In the genomic region with DNA sequence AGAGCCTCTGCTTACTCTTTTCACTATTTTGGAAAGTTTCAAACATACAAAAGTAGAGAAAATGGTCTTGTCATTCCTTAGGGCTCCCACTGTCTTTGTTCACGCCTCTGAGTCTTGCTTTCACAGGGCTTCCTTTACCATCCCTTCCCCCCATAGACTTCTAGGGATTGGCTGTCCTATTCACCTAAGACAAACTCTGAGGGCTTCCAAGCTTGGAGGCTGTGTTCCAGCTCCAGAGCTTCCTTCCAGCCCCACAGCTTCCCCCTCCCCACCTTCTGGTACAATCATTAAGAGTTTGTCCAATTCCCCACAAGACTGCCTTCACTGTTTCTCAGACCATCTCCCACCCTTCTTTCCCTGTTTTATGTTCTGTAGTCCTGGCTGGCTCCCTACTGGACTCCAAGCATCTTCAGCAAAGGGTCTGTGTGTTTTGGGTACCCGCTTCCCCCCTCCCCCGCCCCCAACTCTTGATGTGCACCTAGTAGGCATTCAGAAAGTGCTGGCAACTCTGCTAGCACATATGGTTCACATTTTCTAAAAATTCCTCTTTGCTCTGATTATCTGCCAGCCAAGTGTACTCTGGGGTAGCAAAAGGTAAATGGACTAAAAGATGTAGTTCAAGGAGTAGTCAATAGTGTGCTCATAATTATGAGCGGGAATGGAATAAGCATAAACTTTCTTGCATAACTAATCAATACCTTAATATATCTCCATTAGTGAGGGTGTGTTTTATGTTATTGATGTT, we compare ENCODE assay signal across 18 mouse cellular contexts.
A peak's percentile ranks its signal among the peaks of the same experiment; 100 is the strongest.
DNase-seq lines count a peak whose midpoint lies in the region; ATAC-seq and TF ChIP-seq lines count a peak whose summit lies in the region.
"Had no signal": no experiment of that assay in that cellular context is flagged by ENCODE, and none has a peak within 500 bp of the region (broad histone marks: within the 10 kb centered on the region; RNA-seq: fewer than 3 reads in every experiment).

No protein-coding gene starts in this region.

- H3K4me3 ChIP-seq in midbrain, embryonic 10.5 days, result no peak overlapping the region
- no peak overlapping the region for H3K4me3 ChIP-seq in midbrain, embryonic 16.5 days (ENCODE audit: low read depth, low read length)
- H3K4me3 ChIP-seq in embryonic facial prominence, embryonic 12.5 days, result no peak overlapping the region
- no peak overlapping the region for H3K4me3 ChIP-seq in limb, embryonic 14.5 days (replicated peaks; ENCODE audit: low read length)
- H3K4me3 ChIP-seq in liver, embryonic 12.5 days, result no peak overlapping the region
- no peak overlapping the region for H3K4me3 ChIP-seq in heart, embryonic 11.5 days (ENCODE audit: low read depth, low read length)
- H3K4me3 ChIP-seq in thymus, adult 2 months (ENCODE audit: control insufficient read depth, insufficient read depth, low read length), result no peak overlapping the region
- H3K4me3 ChIP-seq: heart, adult 2 months; heart, embryonic 15.5 days; liver, embryonic 15.5 days; midbrain, embryonic 12.5 days had no signal

- peaks cover 23% of the 10 kb centered on the region; the same call in 1 of the 2 replicates for H3K9me3 ChIP-seq in midbrain, embryonic 10.5 days (replicated peaks)
- peaks cover 8% of the 10 kb centered on the region; the same call in 1 of the 2 replicates for H3K9me3 ChIP-seq in midbrain, embryonic 16.5 days (replicated peaks; ENCODE audit: control insufficient read depth, low read length, poor library complexity, severe bottlenecking)
- H3K9me3 ChIP-seq in embryonic facial prominence, embryonic 12.5 days, result 0 out of 2 replicates have a peak, but pooled peaks cover 2% of the 10 kb centered on the region
- H3K9me3 ChIP-seq in limb, embryonic 14.5 days (ENCODE audit: control insufficient read depth, low read length), result peaks cover 5% of the 10 kb centered on the region; the same call in 1 of the 2 replicates
- 0 out of 2 replicates have a peak, but pooled peaks cover 3% of the 10 kb centered on the region for H3K9me3 ChIP-seq in liver, embryonic 12.5 days (replicated peaks)
- H3K9me3 ChIP-seq in heart, embryonic 11.5 days (replicated peaks; ENCODE audit: control insufficient read depth, low read length), result no peaks in the 10 kb centered on the region
- H3K9me3 ChIP-seq: heart, embryonic 15.5 days; liver, embryonic 15.5 days had no signal

- H3K27me3 ChIP-seq in midbrain, embryonic 10.5 days (ENCODE audit: low read depth, poor library complexity, severe bottlenecking), result peaks cover 17% of the 10 kb centered on the region
- H3K27me3 ChIP-seq in midbrain, embryonic 16.5 days (ENCODE audit: control insufficient read depth, insufficient read depth, low read depth, low read length), result no peaks in the 10 kb centered on the region
- no peaks in the 10 kb centered on the region for H3K27me3 ChIP-seq in embryonic facial prominence, embryonic 12.5 days
- no peaks in the 10 kb centered on the region for H3K27me3 ChIP-seq in limb, embryonic 14.5 days (ENCODE audit: control insufficient read depth, insufficient read depth, low read length)
- no peaks in the 10 kb centered on the region for H3K27me3 ChIP-seq in liver, embryonic 12.5 days (replicated peaks)
- H3K27me3 ChIP-seq in heart, embryonic 11.5 days (ENCODE audit: control insufficient read depth, insufficient read depth, low read length), result no peaks in the 10 kb centered on the region
- H3K27me3 ChIP-seq in thymus, adult 2 months (ENCODE audit: control insufficient read depth, insufficient read depth, low read length), result no peaks in the 10 kb centered on the region
- H3K27me3 ChIP-seq: CH12.LX; heart, embryonic 15.5 days; liver, embryonic 15.5 days had no signal

- 0 out of 2 replicates have a peak overlapping the region, but pooled peaks have one; percentile 28 for H3K27ac ChIP-seq in midbrain, embryonic 10.5 days (replicated peaks)
- H3K27ac ChIP-seq in midbrain, embryonic 16.5 days (ENCODE audit: low read length), result no peak overlapping the region
- H3K27ac ChIP-seq in embryonic facial prominence, embryonic 12.5 days, result peak overlapping the region; percentile 54; the same call in 1 of the 2 replicates
- H3K27ac ChIP-seq in limb, embryonic 14.5 days (replicated peaks; ENCODE audit: low read depth, low read length), result peak overlapping the region; percentile 19; the same call in 1 of the 2 replicates
- H3K27ac ChIP-seq in liver, embryonic 12.5 days, result no peak overlapping the region
- no peak overlapping the region for H3K27ac ChIP-seq in heart, embryonic 11.5 days (ENCODE audit: low read depth, low read length)
- H3K27ac ChIP-seq in thymus, adult 2 months (ENCODE audit: control insufficient read depth, insufficient read depth, low read length), result no peak overlapping the region
- H3K27ac ChIP-seq: heart, adult 2 months; heart, embryonic 15.5 days; hindbrain, postnatal 0 days; liver, embryonic 15.5 days; macrophage; midbrain, embryonic 12.5 days had no signal

- ATAC-seq in midbrain, embryonic 16.5 days, result no peak
- ATAC-seq in embryonic facial prominence, embryonic 12.5 days (ENCODE audit: insufficient number of reproducible peaks, insufficient read depth, low FRiP score, low TSS enrichment), result no peak
- peak; percentile 66 for ATAC-seq in limb, embryonic 14.5 days (ENCODE audit: low FRiP score, low read depth)
- no peak for ATAC-seq in liver, embryonic 12.5 days
- no peak for ATAC-seq in heart, embryonic 11.5 days (replicated peaks; ENCODE audit: insufficient number of reproducible peaks, low FRiP score, low TSS enrichment)
- ATAC-seq: hindbrain, postnatal 0 days had no signal

- no peak for DNase-seq in midbrain, embryonic 10.5 days (ENCODE audit: low spot score)
- DNase-seq in limb, embryonic 14.5 days (ENCODE audit: low spot score), result peak; percentile 69
- no peak for DNase-seq in thymus, adult 2 months
- DNase-seq: cerebellum, adult 2 months; gastrocnemius, postnatal 14 days; heart, adult 2 months; kidney, adult 11 months; right cerebral cortex, postnatal 25 days had no signal

- no peak for TF ChIP-seq CTCF in thymus, adult 2 months (IDR thresholded peaks at IDR 0.05; ENCODE audit: borderline replicate concordance, control insufficient read depth, extremely low read depth, insufficient read depth, low read length, poor library complexity)

- peaks cover 19% of the 10 kb centered on the region for H3K4me1 ChIP-seq in midbrain, embryonic 10.5 days
- H3K4me1 ChIP-seq in midbrain, embryonic 16.5 days (ENCODE audit: control insufficient read depth, insufficient read depth, low read length), result peaks cover 5% of the 10 kb centered on the region
- H3K4me1 ChIP-seq in embryonic facial prominence, embryonic 12.5 days, result peaks cover 29% of the 10 kb centered on the region
- peaks cover 25% of the 10 kb centered on the region for H3K4me1 ChIP-seq in limb, embryonic 14.5 days (ENCODE audit: control insufficient read depth, insufficient read depth, low read length)
- H3K4me1 ChIP-seq in liver, embryonic 12.5 days, result no peaks in the 10 kb centered on the region
- no peaks in the 10 kb centered on the region for H3K4me1 ChIP-seq in heart, embryonic 11.5 days (ENCODE audit: control insufficient read depth, insufficient read depth, low read length)
- H3K4me1 ChIP-seq in thymus, adult 2 months (replicated peaks; ENCODE audit: control insufficient read depth, insufficient read depth, low read length), result no peaks in the 10 kb centered on the region
- H3K4me1 ChIP-seq: heart, embryonic 15.5 days; liver, embryonic 15.5 days had no signal

- no peak for TF ChIP-seq POLR2A in limb, embryonic 14.5 days (IDR thresholded peaks at IDR 0.05; ENCODE audit: borderline replicate concordance, extremely low read depth, insufficient read depth, insufficient read length)
- no peak for TF ChIP-seq POLR2A in thymus, adult 2 months (IDR thresholded peaks at IDR 0.05; ENCODE audit: control insufficient read depth, extremely low read depth, insufficient read depth, low read length, poor library complexity)

- H3K36me3 ChIP-seq in midbrain, embryonic 10.5 days, result no peaks in the 10 kb centered on the region
- no peaks in the 10 kb centered on the region for H3K36me3 ChIP-seq in midbrain, embryonic 16.5 days (ENCODE audit: control insufficient read depth, insufficient read depth, low read length)
- no peaks in the 10 kb centered on the region for H3K36me3 ChIP-seq in embryonic facial prominence, embryonic 12.5 days
- H3K36me3 ChIP-seq in limb, embryonic 14.5 days (ENCODE audit: control insufficient read depth, insufficient read depth, low read length), result no peaks in the 10 kb centered on the region
- no peaks in the 10 kb centered on the region for H3K36me3 ChIP-seq in liver, embryonic 12.5 days
- H3K36me3 ChIP-seq in heart, embryonic 11.5 days (ENCODE audit: control insufficient read depth, insufficient read depth, low read length), result no peaks in the 10 kb centered on the region
- H3K36me3 ChIP-seq in thymus, adult 2 months (ENCODE audit: control insufficient read depth, insufficient read depth, low read length), result no peaks in the 10 kb centered on the region
- H3K36me3 ChIP-seq: heart, embryonic 15.5 days; liver, embryonic 15.5 days; midbrain, embryonic 12.5 days had no signal

- 68% methylated on average over 4 of the region's 4 CpGs for WGBS in midbrain, embryonic 10.5 days
- WGBS in midbrain, embryonic 16.5 days, result 79% methylated on average over 4 of the region's 4 CpGs
- WGBS in embryonic facial prominence, embryonic 12.5 days, result 45% methylated on average over 4 of the region's 4 CpGs
- 49% methylated on average over 4 of the region's 4 CpGs for WGBS in limb, embryonic 14.5 days
- 65% methylated on average over 4 of the region's 4 CpGs for WGBS in liver, embryonic 12.5 days (ENCODE audit: insufficient replicate concordance)
- WGBS in heart, embryonic 11.5 days (ENCODE audit: insufficient replicate concordance), result 66% methylated on average over 4 of the region's 4 CpGs
- 86% methylated on average over 4 of the region's 4 CpGs for WGBS in thymus, adult 2 months

- H3K4me2 ChIP-seq in midbrain, embryonic 16.5 days (ENCODE audit: low read length), result no peak overlapping the region
- H3K4me2 ChIP-seq in embryonic facial prominence, embryonic 12.5 days (replicated peaks), result no peak overlapping the region
- H3K4me2 ChIP-seq in limb, embryonic 14.5 days (replicated peaks; ENCODE audit: low read depth, low read length, severe bottlenecking), result no peak overlapping the region
- no peak overlapping the region for H3K4me2 ChIP-seq in liver, embryonic 12.5 days
- H3K4me2 ChIP-seq in heart, embryonic 11.5 days, result no peak overlapping the region
- H3K4me2 ChIP-seq: heart, embryonic 15.5 days; liver, embryonic 15.5 days had no signal

- no peak overlapping the region for H3K9ac ChIP-seq in midbrain, embryonic 16.5 days (ENCODE audit: low read depth, low read length)
- H3K9ac ChIP-seq in embryonic facial prominence, embryonic 12.5 days, result no peak overlapping the region
- H3K9ac ChIP-seq in limb, embryonic 14.5 days (ENCODE audit: low read depth, low read length, severe bottlenecking), result no peak overlapping the region
- no peak overlapping the region for H3K9ac ChIP-seq in liver, embryonic 12.5 days
- no peak overlapping the region for H3K9ac ChIP-seq in heart, embryonic 11.5 days (ENCODE audit: low read depth, low read length)
- H3K9ac ChIP-seq: heart, embryonic 15.5 days; liver, embryonic 15.5 days; midbrain, embryonic 12.5 days had no signal

Comparison
In these comparisons a context has a peak if more than half of its experiments do, and no peak if none do; other contexts are left out.
1. H3K27ac ChIP-seq: peak in midbrain, embryonic 10.5 days (single experiment), embryonic facial prominence, embryonic 12.5 days (single experiment) and limb, embryonic 14.5 days (single experiment); none in midbrain, embryonic 16.5 days (single experiment), liver, embryonic 12.5 days (single experiment), heart, embryonic 11.5 days (single experiment) and thymus, adult 2 months (single experiment).